Mouse (Mus musculus): ENCODE data around the gene Fam155a. TPM values are rescaled to one million over a fixed set of nuclear protein-coding genes. Genes with fewer than 3 reads are reported as not detected.

Fam155a gene
- polyA plus RNA-seq, 2 experiments = 1.1 to 2.1 TPM

- H3K4me2 ChIP-seq (replicated peaks; ENCODE audit: low read depth, low read length, severe bottlenecking) = no peak overlapping the region
- DNase-seq (ENCODE audit: low spot score) (no peak), ATAC-seq (ENCODE audit: low FRiP score, low read depth) (no peak)
- H3K27ac ChIP-seq (replicated peaks; ENCODE audit: low read depth, low read length) = no peak overlapping the region
- H3K27me3 ChIP-seq (ENCODE audit: control insufficient read depth, insufficient read depth, low read length) = no peaks in the 10 kb centered on the region
- no peak overlapping the region for H3K9ac ChIP-seq (ENCODE audit: low read depth, low read length, severe bottlenecking)
- no peaks in the 10 kb centered on the region for H3K9me3 ChIP-seq (ENCODE audit: control insufficient read depth, low read length)
- no peaks in the 10 kb centered on the region for H3K36me3 ChIP-seq (ENCODE audit: control insufficient read depth, insufficient read depth, low read length)
- no peak overlapping the region for H3K4me3 ChIP-seq (replicated peaks; ENCODE audit: low read length)
- 79% methylated on average over 6 of the region's 6 CpGs for WGBS
- no peak for TF ChIP-seq POLR2A (IDR thresholded peaks at IDR 0.05; ENCODE audit: borderline replicate concordance, extremely low read depth, insufficient read depth, insufficient read length)
- no peaks in the 10 kb centered on the region for H3K4me1 ChIP-seq (ENCODE audit: control insufficient read depth, insufficient read depth, low read length)
These were observed 364.8 kb downstream of the Fam155a start for GRCm38 (mm10) chr8:9406204-9406603.

DNA sequence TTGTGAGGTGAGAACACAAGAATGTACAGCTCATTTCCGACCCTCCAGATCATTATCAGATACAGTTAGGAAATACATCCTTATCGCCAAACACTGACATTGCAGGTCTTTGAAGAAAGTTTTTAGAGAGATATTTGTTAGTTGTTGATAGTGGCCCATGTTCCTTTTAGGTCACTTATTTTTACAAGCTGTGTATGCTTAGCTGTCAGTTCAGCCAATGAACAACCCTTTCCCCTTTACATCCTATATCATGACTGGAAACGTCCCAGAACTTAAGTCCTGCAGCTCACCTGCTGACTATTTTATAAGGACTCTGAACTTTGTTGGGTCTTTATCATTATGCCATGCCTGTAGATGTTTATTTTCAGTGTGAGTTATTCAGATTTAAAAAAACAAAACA lies 366.3 kb downstream of the Fam155a start:
- DNase-seq (ENCODE audit: low spot score) (no peak), ATAC-seq (ENCODE audit: low FRiP score, low read depth) (no peak)
- no peak overlapping the region for H3K4me2 ChIP-seq (replicated peaks; ENCODE audit: low read depth, low read length, severe bottlenecking)
- TF ChIP-seq POLR2A (IDR thresholded peaks at IDR 0.05; ENCODE audit: borderline replicate concordance, extremely low read depth, insufficient read depth, insufficient read length) = no peak
- H3K27me3 ChIP-seq (ENCODE audit: control insufficient read depth, insufficient read depth, low read length) = no peaks in the 10 kb centered on the region
- no peaks in the 10 kb centered on the region for H3K36me3 ChIP-seq (ENCODE audit: control insufficient read depth, insufficient read depth, low read length)
- H3K4me1 ChIP-seq (ENCODE audit: control insufficient read depth, insufficient read depth, low read length) = no peaks in the 10 kb centered on the region
- no peak overlapping the region for H3K4me3 ChIP-seq (replicated peaks; ENCODE audit: low read length)
- no peak overlapping the region for H3K27ac ChIP-seq (replicated peaks; ENCODE audit: low read depth, low read length)
- H3K9me3 ChIP-seq (ENCODE audit: control insufficient read depth, low read length) = no peaks in the 10 kb centered on the region
- WGBS = 58% methylated on average over 3 of the region's 3 CpGs
- H3K9ac ChIP-seq (ENCODE audit: low read depth, low read length, severe bottlenecking) = no peak overlapping the region

DNA sequence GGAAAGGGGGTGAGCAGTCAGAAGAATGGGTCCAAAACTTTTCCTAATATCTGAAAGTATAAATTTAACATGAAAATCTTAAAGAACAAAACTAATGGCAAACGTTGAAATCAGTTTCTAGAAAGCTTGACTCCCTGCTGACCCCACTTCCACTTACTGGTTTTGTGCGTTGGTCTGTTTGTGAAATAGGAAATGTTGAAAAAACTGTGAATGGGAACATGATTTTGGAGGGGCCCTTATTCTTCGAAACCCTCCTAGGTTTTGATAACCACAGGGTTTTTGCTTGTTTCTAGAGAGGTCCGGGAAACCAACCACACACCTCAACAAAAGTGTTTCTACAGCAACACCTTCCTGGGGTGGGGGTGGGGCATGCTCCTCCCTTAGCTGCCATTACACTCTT lies 368.6 kb downstream of the Fam155a start:
- TF ChIP-seq POLR2A (IDR thresholded peaks at IDR 0.05; ENCODE audit: borderline replicate concordance, extremely low read depth, insufficient read depth, insufficient read length) = no peak
- H3K9ac ChIP-seq (ENCODE audit: low read depth, low read length, severe bottlenecking) = no peak overlapping the region
- ATAC-seq (ENCODE audit: low FRiP score, low read depth) (no peak), DNase-seq (ENCODE audit: low spot score) (no peak)
- no peaks in the 10 kb centered on the region for H3K9me3 ChIP-seq (ENCODE audit: control insufficient read depth, low read length)
- no peaks in the 10 kb centered on the region for H3K36me3 ChIP-seq (ENCODE audit: control insufficient read depth, insufficient read depth, low read length)
- H3K4me2 ChIP-seq (replicated peaks; ENCODE audit: low read depth, low read length, severe bottlenecking) = no peak overlapping the region
- H3K27me3 ChIP-seq (ENCODE audit: control insufficient read depth, insufficient read depth, low read length) = no peaks in the 10 kb centered on the region
- WGBS = 44% methylated on average over 4 of the region's 4 CpGs
- no peak overlapping the region for H3K27ac ChIP-seq (replicated peaks; ENCODE audit: low read depth, low read length)
- no peak overlapping the region for H3K4me3 ChIP-seq (replicated peaks; ENCODE audit: low read length)
- 0 out of 2 replicates have a peak, but pooled peaks cover 4% of the 10 kb centered on the region for H3K4me1 ChIP-seq (ENCODE audit: control insufficient read depth, insufficient read depth, low read length)

DNA sequence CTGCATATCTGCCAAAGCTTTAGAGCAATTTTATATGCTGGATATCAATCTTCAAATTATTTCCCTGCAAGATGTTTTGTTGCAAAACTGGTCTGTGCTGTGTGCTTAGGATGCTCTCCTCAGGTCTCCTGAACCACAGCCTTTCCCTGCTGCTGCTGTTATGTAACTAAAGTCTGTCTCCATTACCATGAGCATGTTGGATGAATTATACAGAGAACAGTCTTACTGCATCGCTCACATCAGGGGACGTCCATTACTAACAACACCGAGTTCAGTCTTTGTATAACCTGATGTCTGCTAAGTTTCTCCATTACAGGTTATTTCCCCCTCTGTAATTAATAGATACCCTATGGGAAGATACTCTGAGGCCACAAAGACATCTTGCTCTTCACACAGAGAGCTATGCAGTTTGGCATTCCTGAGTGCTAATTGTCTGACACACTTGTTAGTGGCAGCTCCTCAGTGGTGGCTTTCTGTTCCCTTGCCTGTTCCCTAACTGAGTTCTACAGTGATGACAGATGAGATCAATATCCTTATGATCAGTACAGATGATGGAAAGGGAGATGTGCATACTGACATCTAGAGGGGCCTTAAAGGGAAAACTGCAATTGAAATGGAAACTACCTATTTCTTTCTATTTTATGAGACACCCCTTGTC lies 372.2 kb downstream of the Fam155a start:
- H3K9me3 ChIP-seq (ENCODE audit: control insufficient read depth, low read length) = no peaks in the 10 kb centered on the region
- H3K4me2 ChIP-seq (replicated peaks; ENCODE audit: low read depth, low read length, severe bottlenecking) = no peak overlapping the region
- 0 out of 2 replicates have a peak, but pooled peaks cover 4% of the 10 kb centered on the region for H3K4me1 ChIP-seq (ENCODE audit: control insufficient read depth, insufficient read depth, low read length)
- H3K4me3 ChIP-seq (replicated peaks; ENCODE audit: low read length) = no peak overlapping the region
- no peaks in the 10 kb centered on the region for H3K36me3 ChIP-seq (ENCODE audit: control insufficient read depth, insufficient read depth, low read length)
- 38% methylated on average over 3 of the region's 3 CpGs for WGBS
- DNase-seq (ENCODE audit: low spot score) (no peak), ATAC-seq (ENCODE audit: low FRiP score, low read depth) (no peak)
- no peak for TF ChIP-seq POLR2A (IDR thresholded peaks at IDR 0.05; ENCODE audit: borderline replicate concordance, extremely low read depth, insufficient read depth, insufficient read length)
- no peak overlapping the region for H3K9ac ChIP-seq (ENCODE audit: low read depth, low read length, severe bottlenecking)
- H3K27ac ChIP-seq (replicated peaks; ENCODE audit: low read depth, low read length) = no peak overlapping the region
- H3K27me3 ChIP-seq (ENCODE audit: control insufficient read depth, insufficient read depth, low read length) = no peaks in the 10 kb centered on the region

DNA sequence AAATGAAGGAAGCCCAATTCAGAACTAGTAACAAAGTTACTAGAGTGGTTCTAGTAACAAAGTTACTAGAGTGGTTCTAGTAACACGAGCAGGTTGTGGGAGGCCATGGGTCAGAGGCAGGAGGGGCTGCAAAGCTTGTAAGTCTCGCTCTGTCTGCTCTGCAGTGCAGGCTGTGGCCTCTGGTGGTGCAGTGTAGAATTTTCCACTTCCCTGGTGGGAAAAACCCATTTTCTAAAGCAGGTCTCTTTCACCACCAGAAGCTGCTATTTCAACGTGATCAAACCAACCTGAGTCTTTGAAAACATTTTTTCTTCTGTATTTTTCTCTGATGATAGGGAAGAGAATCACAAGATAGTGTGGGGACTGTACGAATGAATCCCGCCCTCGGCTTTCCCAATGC lies 372.9 kb downstream of the Fam155a start:
- H3K9me3 ChIP-seq (ENCODE audit: control insufficient read depth, low read length) = no peaks in the 10 kb centered on the region
- H3K4me3 ChIP-seq (replicated peaks; ENCODE audit: low read length) = no peak overlapping the region
- DNase-seq (ENCODE audit: low spot score) (no peak), ATAC-seq (ENCODE audit: low FRiP score, low read depth) (no peak)
- H3K4me2 ChIP-seq (replicated peaks; ENCODE audit: low read depth, low read length, severe bottlenecking) = no peak overlapping the region
- 56% methylated on average over 6 of the region's 6 CpGs for WGBS
- H3K4me1 ChIP-seq (ENCODE audit: control insufficient read depth, insufficient read depth, low read length) = 0 out of 2 replicates have a peak, but pooled peaks cover 4% of the 10 kb centered on the region
- TF ChIP-seq POLR2A (IDR thresholded peaks at IDR 0.05; ENCODE audit: borderline replicate concordance, extremely low read depth, insufficient read depth, insufficient read length) = no peak
- H3K36me3 ChIP-seq (ENCODE audit: control insufficient read depth, insufficient read depth, low read length) = no peaks in the 10 kb centered on the region
- no peak overlapping the region for H3K9ac ChIP-seq (ENCODE audit: low read depth, low read length, severe bottlenecking)
- H3K27ac ChIP-seq (replicated peaks; ENCODE audit: low read depth, low read length) = no peak overlapping the region
- no peaks in the 10 kb centered on the region for H3K27me3 ChIP-seq (ENCODE audit: control insufficient read depth, insufficient read depth, low read length)
